Mouse (Mus musculus): ENCODE data around the gene Tespa1.
"Not testable (repeated sequence)": the region's sequence is repeated elsewhere in the genome, so short reads cannot be mapped to it uniquely, and the experiment has no call there.

Tespa1 gene

GRCm38 (mm10) chr10:130324243-130324642 is 1.6 kb downstream of the Tespa1 start:
- TF ChIP-seq CTCF (conservative IDR thresholded peaks at IDR 0.05; ENCODE audit: low read length) (no peak), NANOG (IDR thresholded peaks at IDR 0.05; ENCODE audit: borderline replicate concordance, low read length) (no peak), POU5F1 (IDR thresholded peaks at IDR 0.05; ENCODE audit: borderline replicate concordance, low read length) (no peak)
- no peak overlapping the region for H3K4me3 ChIP-seq (replicated peaks; ENCODE audit: low read length)
- H3K4me1 ChIP-seq (replicated peaks; ENCODE audit: low read depth, low read length) = no peaks in the 10 kb centered on the region
- no peaks in the 10 kb centered on the region for H3K36me3 ChIP-seq (ENCODE audit: insufficient read depth, low read length)
- no peaks in the 10 kb centered on the region for H3K27me3 ChIP-seq (ENCODE audit: insufficient read depth, low read length)
- no peaks in the 10 kb centered on the region for H3K9me3 ChIP-seq (ENCODE audit: low read length)

- no peak overlapping the region for H3K4me3 ChIP-seq (replicated peaks; ENCODE audit: low read length)
- H3K36me3 ChIP-seq (ENCODE audit: insufficient read depth, low read length) = no peaks in the 10 kb centered on the region
- H3K4me1 ChIP-seq (replicated peaks; ENCODE audit: low read depth, low read length) = no peaks in the 10 kb centered on the region
- TF ChIP-seq NANOG (IDR thresholded peaks at IDR 0.05; ENCODE audit: borderline replicate concordance, low read length) = no peak
- TF ChIP-seq POU5F1 (IDR thresholded peaks at IDR 0.05; ENCODE audit: borderline replicate concordance, low read length) = no peak
- no peak for TF ChIP-seq CTCF (conservative IDR thresholded peaks at IDR 0.05; ENCODE audit: low read length)
- no peaks in the 10 kb centered on the region for H3K9me3 ChIP-seq (ENCODE audit: low read length)
- no peaks in the 10 kb centered on the region for H3K27me3 ChIP-seq (ENCODE audit: insufficient read depth, low read length)
These were observed 8.0 kb downstream of the Tespa1 start for GRCm38 (mm10) chr10:130330711-130331110.

- Histone ChIP-seq H3K27me3 (ENCODE audit: insufficient read depth, low read length) (no peaks in the 10 kb centered on the region), H3K4me3 (replicated peaks; ENCODE audit: low read length) (no peak overlapping the region), H3K4me1 (replicated peaks; ENCODE audit: low read depth, low read length) (no peaks in the 10 kb centered on the region), H3K36me3 (ENCODE audit: insufficient read depth, low read length) (no peaks in the 10 kb centered on the region), H3K9me3 (ENCODE audit: low read length) (no peaks in the 10 kb centered on the region)
- no peak for TF ChIP-seq POU5F1 (IDR thresholded peaks at IDR 0.05; ENCODE audit: borderline replicate concordance, low read length)
- TF ChIP-seq NANOG (IDR thresholded peaks at IDR 0.05; ENCODE audit: borderline replicate concordance, low read length) = no peak
- no peak for TF ChIP-seq CTCF (conservative IDR thresholded peaks at IDR 0.05; ENCODE audit: low read length)
These were observed 13.7 kb downstream of the Tespa1 start for GRCm38 (mm10) chr10:130336385-130336784.

- Histone ChIP-seq H3K36me3 (ENCODE audit: insufficient read depth, low read length) (no peaks in the 10 kb centered on the region), H3K27me3 (ENCODE audit: insufficient read depth, low read length) (no peaks in the 10 kb centered on the region), H3K4me3 (replicated peaks; ENCODE audit: low read length) (no peak overlapping the region), H3K9me3 (ENCODE audit: low read length) (no peaks in the 10 kb centered on the region), H3K4me1 (replicated peaks; ENCODE audit: low read depth, low read length) (no peaks in the 10 kb centered on the region)
- TF ChIP-seq CTCF (conservative IDR thresholded peaks at IDR 0.05; ENCODE audit: low read length) (no peak), NANOG (IDR thresholded peaks at IDR 0.05; ENCODE audit: borderline replicate concordance, low read length) (no peak), POU5F1 (IDR thresholded peaks at IDR 0.05; ENCODE audit: borderline replicate concordance, low read length) (no peak)
These were observed 14.9 kb downstream of the Tespa1 start for GRCm38 (mm10) chr10:130337581-130337980.

- not testable (repeated sequence) for H3K9me3 ChIP-seq (ENCODE audit: low read length); H3K27me3 ChIP-seq (ENCODE audit: insufficient read depth, low read length); H3K36me3 ChIP-seq (ENCODE audit: insufficient read depth, low read length); H3K4me1 ChIP-seq (replicated peaks; ENCODE audit: low read depth, low read length); H3K4me3 ChIP-seq (replicated peaks; ENCODE audit: low read length)
These were observed 17.4 kb downstream of the Tespa1 start for GRCm38 (mm10) chr10:130340050-130340449.

- H3K9me3 ChIP-seq (ENCODE audit: low read length) = no peaks in the 10 kb centered on the region
- H3K36me3 ChIP-seq (ENCODE audit: insufficient read depth, low read length) = no peaks in the 10 kb centered on the region
- H3K27me3 ChIP-seq (ENCODE audit: insufficient read depth, low read length) = no peaks in the 10 kb centered on the region
- no peak for TF ChIP-seq CTCF (conservative IDR thresholded peaks at IDR 0.05; ENCODE audit: low read length)
- no peak for TF ChIP-seq NANOG (IDR thresholded peaks at IDR 0.05; ENCODE audit: borderline replicate concordance, low read length)
- no peak for TF ChIP-seq POU5F1 (IDR thresholded peaks at IDR 0.05; ENCODE audit: borderline replicate concordance, low read length)
- no peaks in the 10 kb centered on the region for H3K4me1 ChIP-seq (replicated peaks; ENCODE audit: low read depth, low read length)
- H3K4me3 ChIP-seq (replicated peaks; ENCODE audit: low read length) = no peak overlapping the region
These were observed 21.4 kb downstream of the Tespa1 start for GRCm38 (mm10) chr10:130344056-130344455.

- H3K9me3 ChIP-seq (ENCODE audit: low read length) = no peaks in the 10 kb centered on the region; the same call in 1 of the 2 replicates
- H3K4me1 ChIP-seq (replicated peaks; ENCODE audit: low read depth, low read length) = no peaks in the 10 kb centered on the region
- H3K4me3 ChIP-seq (replicated peaks; ENCODE audit: low read length) = no peak overlapping the region
- H3K27me3 ChIP-seq (ENCODE audit: insufficient read depth, low read length) = no peaks in the 10 kb centered on the region
- no peaks in the 10 kb centered on the region for H3K36me3 ChIP-seq (ENCODE audit: insufficient read depth, low read length)
- TF ChIP-seq POU5F1 (IDR thresholded peaks at IDR 0.05; ENCODE audit: borderline replicate concordance, low read length) (no peak), CTCF (conservative IDR thresholded peaks at IDR 0.05; ENCODE audit: low read length) (0 out of 2 replicates have a peak, but pooled peaks have one; percentile 5)
These were observed 40.9 kb downstream of the Tespa1 start for GRCm38 (mm10) chr10:130363438-130364164.

GRCm38 (mm10) chr10:130364766-130365165 is 42.1 kb downstream of the Tespa1 start:
- no peaks in the 10 kb centered on the region for H3K36me3 ChIP-seq (ENCODE audit: insufficient read depth, low read length)
- peaks cover under 1% of the 10 kb centered on the region for H3K9me3 ChIP-seq (ENCODE audit: low read length)
- H3K27me3 ChIP-seq (ENCODE audit: insufficient read depth, low read length) = no peaks in the 10 kb centered on the region
- H3K4me1 ChIP-seq (replicated peaks; ENCODE audit: low read depth, low read length) = no peaks in the 10 kb centered on the region
- H3K4me3 ChIP-seq (replicated peaks; ENCODE audit: low read length) = no peak overlapping the region
- TF ChIP-seq CTCF (conservative IDR thresholded peaks at IDR 0.05; ENCODE audit: low read length) (no peak), POU5F1 (IDR thresholded peaks at IDR 0.05; ENCODE audit: borderline replicate concordance, low read length) (no peak), NANOG (IDR thresholded peaks at IDR 0.05; ENCODE audit: borderline replicate concordance, low read length) (no peak)

GRCm38 (mm10) chr10:130368384-130368783 is 45.7 kb downstream of the Tespa1 start:
- no peak overlapping the region for H3K4me3 ChIP-seq (replicated peaks; ENCODE audit: low read length)
- no peaks in the 10 kb centered on the region for H3K27me3 ChIP-seq (ENCODE audit: insufficient read depth, low read length)
- no peaks in the 10 kb centered on the region for H3K4me1 ChIP-seq (replicated peaks; ENCODE audit: low read depth, low read length)
- H3K9me3 ChIP-seq (ENCODE audit: low read length) = peaks cover 34% of the 10 kb centered on the region
- TF ChIP-seq POU5F1 (IDR thresholded peaks at IDR 0.05; ENCODE audit: borderline replicate concordance, low read length) = no peak
- TF ChIP-seq NANOG (IDR thresholded peaks at IDR 0.05; ENCODE audit: borderline replicate concordance, low read length) = no peak
- no peak for TF ChIP-seq CTCF (conservative IDR thresholded peaks at IDR 0.05; ENCODE audit: low read length)
- no peaks in the 10 kb centered on the region for H3K36me3 ChIP-seq (ENCODE audit: insufficient read depth, low read length)
